Mouse (Mus musculus): ENCODE measurements around the gene Gm44596. TPM values are rescaled to one million over a fixed set of nuclear protein-coding genes. Genes with fewer than 3 reads are reported as not detected.

Gene Gm44596
- not detected for total RNA-seq (2021)

- DNase-seq: no peak
- intact Hi-C loops (cut with DNase I): no loop called here
These were observed at the start of gene Gm44596, which contains the start of gene Tex52 for GRCm38 (mm10) chr6:128375192-128375591. TSS of gene Gm44596 (plus strand) at chr6:128375503. TSS of gene Tex52 (plus strand) at chr6:128375456.

- intact Hi-C loops (cut with DNase I): loop anchor here (1.0 kb wide), 1 partner anchor 15 kb away; no protein-coding TSS in a partner anchor
- peak; percentile 81 for DNase-seq
These were observed 40.7 kb upstream of the Gm44596 start for GRCm38 (mm10) chr6:128334397-128335124.

GRCm38 (mm10) chr6:128337467-128337866 lies 37.8 kb upstream of the Gm44596 start:
- intact Hi-C loops (cut with DNase I): no loop called here
- no peak for DNase-seq

GRCm38 (mm10) chr6:128338876-128339275 lies 36.4 kb upstream of the Gm44596 start:
- intact Hi-C loops (cut with DNase I): no loop called here
- DNase-seq: no peak

- intact Hi-C loops (cut with DNase I): no loop called here
- DNase-seq: no peak
These were observed 33.2 kb upstream of the Gm44596 start for GRCm38 (mm10) chr6:128341956-128342723.

- no peak for DNase-seq
- intact Hi-C loops (cut with DNase I): no loop called here
These were observed 29.7 kb upstream of the Gm44596 start for GRCm38 (mm10) chr6:128345623-128346022.

- no peak for DNase-seq
- intact Hi-C loops (cut with DNase I): no loop called here
These were observed 28.5 kb upstream of the Gm44596 start for GRCm38 (mm10) chr6:128346782-128347181.

- intact Hi-C loops (cut with DNase I): no loop called here
These were observed 25.6 kb upstream of the Gm44596 start for GRCm38 (mm10) chr6:128349711-128350110.

GRCm38 (mm10) chr6:128354140-128354539 lies 21.2 kb upstream of the Gm44596 start:
- intact Hi-C loops (cut with DNase I): no loop called here
- DNase-seq: no peak

More at GRCm38 (mm10) chr6:128349711-128350110, 25.6 kb upstream of the Gm44596 start:
- DNase-seq: peak; percentile 35

- DNase-seq: peak; percentile 53
- intact Hi-C loops (cut with DNase I): loop anchor here (5.0 kb wide), 1 partner anchor 38 kb away; no protein-coding TSS in a partner anchor
These were observed 20.1 kb upstream of the Gm44596 start for GRCm38 (mm10) chr6:128355201-128355681.

- DNase-seq: peak; percentile 99
These were observed 19.4 kb upstream of the Gm44596 start, which contains the start of gene Tulp3 for GRCm38 (mm10) chr6:128355726-128356416. TSS of gene Tulp3 (minus strand) at chr6:128355851.

GRCm38 (mm10) chr6:128358999-128359398 lies 16.3 kb upstream of the Gm44596 start:
- peak; percentile 69 for DNase-seq
- intact Hi-C loops (cut with DNase I): loop anchor here (5.0 kb wide), 1 partner anchor 42 kb away; no protein-coding TSS in a partner anchor

More at GRCm38 (mm10) chr6:128355726-128356416, 19.4 kb upstream of the Gm44596 start, which contains the start of gene Tulp3:
- intact Hi-C loops (cut with DNase I): loop anchor here (5.0 kb wide), 1 partner anchor 39 kb away; no protein-coding TSS in a partner anchor

GRCm38 (mm10) chr6:128361901-128362300 lies 13.4 kb upstream of the Gm44596 start:
- DNase-seq: no peak
- intact Hi-C loops (cut with DNase I): no loop called here

- intact Hi-C loops (cut with DNase I): no loop called here
- DNase-seq: peak; percentile 91
These were observed 12.8 kb upstream of the Gm44596 start, which contains the start of the genes Rhno1 and Foxm1 for GRCm38 (mm10) chr6:128362381-128363006. TSS of gene Rhno1 (minus strand) at chr6:128362911. TSS of gene Foxm1 (plus strand) at chr6:128362967.

- DNase-seq: peak; percentile 45
- intact Hi-C loops (cut with DNase I): no loop called here
These were observed 12.1 kb upstream of the Gm44596 start for GRCm38 (mm10) chr6:128363007-128363825.

GRCm38 (mm10) chr6:128364721-128365120 lies 10.6 kb upstream of the Gm44596 start:
- intact Hi-C loops (cut with DNase I): no loop called here
- no peak for DNase-seq

GRCm38 (mm10) chr6:128366466-128366865 lies 8.8 kb upstream of the Gm44596 start:
- no peak for DNase-seq
- intact Hi-C loops (cut with DNase I): no loop called here

GRCm38 (mm10) chr6:128370040-128370439 lies 5.3 kb upstream of the Gm44596 start:
- intact Hi-C loops (cut with DNase I): no loop called here
- DNase-seq: no peak

All from left cerebral cortex, postnatal 4 days (tissue).